Mouse (Mus musculus) large intestine, adult 2 months (tissue): ENCODE data around the gene Efna5. TPM values are rescaled to one million over a fixed set of nuclear protein-coding genes. Genes with fewer than 3 reads are reported as not detected.

Experiments used
- DNase-seq: peaks from one replicate; pipeline ENCODE4 v3.0.0-alpha.2; 2012; ENCODE audit warnings: low read depth, low spot score
- WGBS: fragments of 180-500 bp; shearing (Covaris S2); methylation state at CpG from one replicate; pipeline ENCODE4 v1.1.7; 2018; 5-methylcytosine and 5-hydroxymethylcytosine counted together
- polyA plus RNA-seq: library from polyadenylated mRNA; depleted of rRNA; stranded (reverse); fragments of >200 nt; gene quantifications from 2 replicates; pipeline ENCODE4 v1.2.3, GENCODE M21; 2012

Efna5 gene
- polyA plus RNA-seq, 1 experiment: 0.88 TPM

DNA sequence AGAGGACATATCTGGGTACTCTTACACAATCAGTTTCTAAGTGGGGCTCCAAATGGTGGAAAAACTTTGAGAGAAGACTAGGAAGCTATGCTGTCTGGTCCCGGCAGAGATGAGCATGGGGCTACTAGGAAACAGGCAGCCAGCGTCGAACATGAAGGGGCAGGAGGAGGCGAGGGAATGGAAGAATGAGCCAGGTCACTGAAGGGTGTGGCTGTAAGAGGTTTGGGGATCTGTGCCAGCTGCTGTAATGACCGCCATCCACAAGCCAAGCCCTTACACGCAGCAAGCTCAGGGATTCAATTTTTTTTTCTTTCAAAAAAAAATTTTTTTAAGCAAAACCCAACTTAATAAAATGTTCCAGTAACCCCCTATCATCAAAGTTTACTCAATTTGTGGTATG lies 74.5 kb downstream of the Efna5 start:
- no peak for DNase-seq
- WGBS: 72% methylated on average over 6 of the region's 6 CpGs

DNA sequence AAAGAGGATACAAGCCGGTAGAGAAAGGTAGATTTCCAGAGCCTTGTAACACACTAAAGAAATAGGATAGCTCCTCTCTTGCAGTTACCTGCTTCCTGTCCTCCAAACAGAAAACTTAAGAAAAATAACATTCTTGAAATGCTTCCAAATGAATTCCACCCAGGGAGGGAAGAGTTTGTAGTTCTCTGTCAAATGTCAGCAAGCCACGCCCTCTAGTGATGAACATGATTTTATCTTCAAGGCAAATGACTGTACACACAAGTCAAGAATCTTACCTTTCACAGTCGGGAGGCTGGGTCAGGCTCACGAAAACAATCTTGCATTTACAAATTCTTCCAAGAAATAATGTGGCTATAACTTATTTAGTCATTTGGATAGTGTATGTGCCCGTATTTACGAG lies 78.4 kb downstream of the Efna5 start:
- 74% methylated on average over 6 of the region's 6 CpGs for WGBS
- no peak for DNase-seq

DNA sequence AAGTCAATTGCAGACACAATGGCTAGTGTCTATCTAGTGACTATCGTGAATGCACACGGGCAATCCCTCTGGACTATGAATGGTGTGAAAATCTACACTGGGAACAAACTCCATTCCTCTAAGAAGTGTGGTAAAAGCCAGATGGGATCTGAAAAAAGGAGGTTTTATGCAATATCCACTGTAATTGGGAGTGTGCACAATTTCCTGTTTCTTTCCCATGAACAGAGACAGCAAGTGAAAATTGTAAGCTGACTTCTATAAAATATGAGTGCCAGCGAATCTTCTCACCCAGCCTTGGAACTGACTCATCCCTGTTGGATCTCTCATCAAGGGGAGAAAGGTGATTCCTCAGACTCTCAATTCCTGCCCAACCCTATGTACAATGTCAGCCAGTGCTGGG lies 83.8 kb downstream of the Efna5 start:
- 93% methylated on average over 3 of the region's 3 CpGs for WGBS
- no peak for DNase-seq

DNA sequence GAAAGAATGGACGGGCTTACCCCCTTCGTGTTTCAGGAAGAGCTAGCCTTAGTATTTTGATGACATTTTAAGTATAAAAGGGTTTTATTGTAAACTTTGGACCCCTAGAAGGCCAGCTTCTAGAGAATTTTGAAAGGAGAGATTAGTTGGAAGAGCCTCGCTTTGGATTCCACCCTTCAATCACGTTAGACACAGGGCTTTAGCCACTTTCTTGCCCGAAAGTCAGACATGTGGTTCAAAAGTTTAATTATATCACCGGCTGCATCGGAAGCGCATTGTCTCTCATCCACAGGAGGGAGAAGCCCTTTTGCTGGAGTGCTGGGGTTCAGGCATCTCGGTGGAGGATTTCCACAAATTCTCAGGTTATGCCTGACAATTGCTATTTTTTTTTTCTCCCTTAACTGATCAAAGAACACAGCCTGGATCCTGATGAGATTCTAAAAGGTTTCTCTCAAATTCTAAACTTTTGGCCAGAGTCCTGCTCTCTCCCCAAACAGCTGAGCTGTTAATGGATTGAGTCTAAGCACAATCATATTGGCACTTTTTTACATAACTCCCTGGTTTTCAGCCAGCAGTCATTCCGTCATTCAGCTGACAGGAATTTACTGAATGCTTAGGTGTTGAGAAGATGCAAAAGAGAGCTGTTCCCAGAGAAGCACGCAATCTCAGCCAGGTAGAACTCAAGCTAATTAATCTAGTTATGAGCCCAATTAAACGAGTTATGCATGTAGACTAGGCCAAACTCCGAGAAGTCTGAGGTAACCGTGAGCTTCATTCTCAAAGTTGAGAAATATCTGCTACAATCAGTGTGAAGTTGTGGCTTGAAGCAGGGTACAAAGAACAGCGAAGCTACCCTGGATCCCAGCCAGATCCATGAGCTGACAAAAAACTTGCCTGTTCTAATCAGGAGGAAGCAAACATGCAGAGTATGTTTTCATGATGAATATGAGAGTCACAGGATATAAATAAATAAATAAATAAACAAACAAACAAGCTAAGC lies 91.5 kb downstream of the Efna5 start:
- no peak for DNase-seq
- 64% methylated on average over 15 of the region's 15 CpGs for WGBS

DNA sequence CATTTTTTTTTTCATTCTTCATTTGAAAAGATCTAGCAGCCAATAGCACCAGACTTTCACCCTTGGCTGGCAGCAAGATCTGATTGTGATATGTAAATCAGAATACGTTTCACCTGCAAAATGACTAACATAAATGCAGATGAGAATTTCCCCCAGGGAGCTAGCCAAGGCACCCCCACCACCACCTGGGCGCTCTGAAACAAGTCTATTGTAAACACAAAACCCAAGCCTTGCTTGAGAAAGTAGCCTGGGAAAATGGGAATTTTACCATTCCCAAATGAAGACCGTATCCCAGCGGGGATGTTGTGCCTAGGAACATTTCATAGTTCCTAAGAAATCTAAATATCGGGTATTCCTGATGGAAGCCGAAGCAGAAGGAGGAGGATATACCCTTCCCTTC lies 92.3 kb downstream of the Efna5 start:
- WGBS: 74% methylated on average over 6 of the region's 6 CpGs
- DNase-seq: no peak

DNA sequence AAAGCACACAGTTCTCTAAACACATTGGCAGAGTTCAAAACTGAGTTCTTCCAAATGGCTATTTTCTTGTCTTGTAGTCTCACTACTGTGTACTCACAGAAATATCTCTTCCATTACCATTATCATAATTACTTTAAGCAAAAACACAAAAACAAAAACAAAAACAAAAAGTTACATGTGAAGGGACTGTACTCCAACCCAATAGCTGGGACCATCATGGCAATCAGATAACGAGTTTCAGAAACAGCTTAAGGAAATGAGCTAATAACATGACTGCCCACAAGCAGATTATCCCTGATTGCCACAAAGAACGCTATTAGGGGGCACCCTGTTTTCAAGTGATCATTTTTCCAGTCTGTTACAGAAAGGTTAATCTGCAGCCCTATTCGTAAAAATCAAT lies 93.3 kb downstream of the Efna5 start:
- 61% methylated on average over 3 of the region's 3 CpGs for WGBS

DNA sequence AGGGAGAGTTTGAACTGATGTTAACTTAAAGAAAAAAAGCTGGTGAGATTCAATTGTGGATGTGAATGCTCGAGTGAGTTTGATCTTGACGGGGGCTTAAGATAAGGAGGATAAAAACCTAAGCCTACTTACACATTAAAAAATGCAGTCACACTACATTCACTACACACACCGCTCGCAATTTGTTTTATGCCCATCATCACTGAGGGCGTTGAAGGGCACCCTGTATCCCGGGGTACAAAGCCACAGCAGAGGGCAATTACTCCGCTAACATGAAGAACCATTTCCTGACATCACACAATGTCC lies 94.6 kb downstream of the Efna5 start:
- WGBS: 75% methylated on average over 7 of the region's 7 CpGs
- no peak for DNase-seq

More for the DNA sequence above, 93.3 kb downstream of the Efna5 start:
- DNase-seq: no peak

DNA sequence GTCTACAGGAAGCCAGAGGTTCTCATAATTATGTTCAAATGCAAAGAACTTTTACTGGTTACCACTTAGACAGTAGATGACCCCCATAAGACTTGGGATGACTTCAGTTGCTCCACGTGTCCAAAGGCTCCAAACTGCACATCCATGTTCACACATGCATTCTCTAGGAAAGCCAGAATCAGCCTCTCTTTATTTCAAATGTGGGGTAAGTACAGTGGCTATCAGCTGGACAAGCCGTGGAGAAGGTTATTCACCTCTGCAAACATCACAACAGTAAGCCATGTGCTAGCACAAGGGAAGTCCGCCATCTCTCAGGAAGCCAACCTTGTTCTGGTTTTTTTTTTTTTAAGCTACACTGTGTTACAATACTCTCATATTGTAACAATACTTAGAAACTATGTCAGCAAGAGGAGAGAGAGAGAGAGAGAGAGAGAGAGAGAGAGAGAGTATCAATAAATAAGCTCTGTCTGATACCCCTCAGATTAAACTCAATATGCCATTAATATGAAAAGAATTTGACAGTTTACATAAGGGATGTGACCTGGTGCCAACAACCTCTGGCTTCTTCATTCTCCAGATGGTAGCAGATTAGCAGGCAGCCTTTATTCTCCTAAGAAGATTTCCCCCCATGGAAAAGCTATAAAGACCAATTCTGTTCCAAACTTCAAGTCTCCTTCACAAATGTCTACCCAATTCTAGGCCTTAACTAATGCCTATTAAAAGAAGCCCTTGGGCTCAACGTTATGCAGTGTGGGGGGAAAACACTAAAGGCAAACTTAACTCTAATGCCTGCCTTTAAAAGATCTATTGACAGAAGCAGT lies 95.1 kb downstream of the Efna5 start:
- DNase-seq: no peak
- 63% methylated on average over 4 of the region's 4 CpGs for WGBS

DNA sequence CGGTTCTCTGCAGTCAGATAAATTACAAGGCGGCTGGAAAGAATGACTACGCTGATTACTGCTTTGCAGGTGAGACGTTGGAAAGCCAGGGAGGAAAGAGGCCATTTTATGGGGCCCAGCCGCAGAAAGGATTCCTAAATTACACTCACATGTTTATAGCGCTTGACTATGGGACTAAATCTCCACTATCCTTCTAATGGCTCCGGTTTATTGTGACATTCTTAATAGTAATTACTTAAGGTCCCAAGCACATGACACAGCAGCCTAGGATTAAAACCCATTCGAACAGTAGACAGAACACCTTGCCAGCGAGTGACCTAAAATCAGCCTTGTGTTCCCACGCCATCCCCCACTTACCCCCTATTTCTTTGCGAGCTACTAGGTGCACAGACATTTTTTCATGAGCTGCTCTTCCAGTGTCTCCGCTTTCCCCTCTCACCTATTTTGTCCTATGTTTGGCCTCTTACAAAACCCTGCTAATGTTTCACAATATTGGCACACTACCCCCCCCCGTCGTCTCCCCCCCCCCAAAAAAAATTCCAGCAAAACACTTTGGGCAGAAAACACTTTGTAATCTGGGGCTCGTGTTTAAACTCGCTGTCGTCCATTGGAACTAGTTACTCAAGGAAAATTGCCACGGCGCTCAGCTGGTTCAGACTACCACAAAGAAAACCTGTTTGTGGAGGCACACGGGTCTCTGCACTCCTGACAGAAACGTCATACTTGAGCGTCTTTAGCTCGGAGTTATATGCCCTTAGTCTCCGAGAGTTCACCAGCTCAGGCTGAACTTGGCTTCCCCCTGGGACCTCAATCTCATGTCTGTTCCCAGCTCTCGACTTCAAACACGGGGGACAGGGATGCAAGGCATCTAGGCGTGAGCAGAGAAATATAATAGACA lies 96.6 kb downstream of the Efna5 start:
- no peak for DNase-seq
- 23% methylated on average over 27 of the region's 27 CpGs for WGBS

DNA sequence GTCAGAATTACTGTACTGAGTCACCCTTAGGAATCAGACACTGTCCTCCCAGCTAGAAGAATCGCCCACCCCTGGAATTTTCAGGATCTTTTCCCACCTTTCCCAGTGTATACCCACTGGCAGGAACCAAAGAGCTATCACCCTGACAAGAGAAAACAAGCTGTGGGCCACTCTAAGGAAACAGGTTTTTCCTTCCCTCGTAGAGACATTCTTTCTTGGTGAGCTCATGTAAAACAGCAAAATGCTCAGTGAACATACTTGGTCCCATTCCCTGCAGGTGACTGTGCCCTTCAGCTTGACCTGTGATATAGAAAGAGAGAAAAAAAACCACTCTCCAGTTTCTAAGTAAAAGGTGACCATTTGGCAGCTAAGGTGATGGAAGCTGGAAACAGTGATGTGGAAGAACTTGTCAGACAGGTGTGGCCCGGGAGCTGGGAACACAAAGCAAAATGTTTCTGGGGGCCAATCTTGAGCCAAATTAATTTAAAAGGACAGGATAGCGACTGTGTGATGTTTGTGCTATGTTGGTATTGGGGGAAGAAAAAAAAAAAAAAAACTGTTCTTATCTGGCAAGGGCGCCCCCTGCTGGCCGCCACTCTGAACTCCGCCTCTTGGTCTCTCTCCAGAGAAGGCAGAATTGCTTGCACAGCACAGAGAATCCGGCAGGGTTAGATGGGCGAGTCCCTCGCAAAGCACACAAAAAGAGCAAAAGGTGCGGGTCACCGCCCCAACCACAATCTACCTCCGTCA lies 97.4 kb downstream of the Efna5 start:
- WGBS: 13% methylated on average over 13 of the region's 13 CpGs
- DNase-seq: peak; percentile 22

DNA sequence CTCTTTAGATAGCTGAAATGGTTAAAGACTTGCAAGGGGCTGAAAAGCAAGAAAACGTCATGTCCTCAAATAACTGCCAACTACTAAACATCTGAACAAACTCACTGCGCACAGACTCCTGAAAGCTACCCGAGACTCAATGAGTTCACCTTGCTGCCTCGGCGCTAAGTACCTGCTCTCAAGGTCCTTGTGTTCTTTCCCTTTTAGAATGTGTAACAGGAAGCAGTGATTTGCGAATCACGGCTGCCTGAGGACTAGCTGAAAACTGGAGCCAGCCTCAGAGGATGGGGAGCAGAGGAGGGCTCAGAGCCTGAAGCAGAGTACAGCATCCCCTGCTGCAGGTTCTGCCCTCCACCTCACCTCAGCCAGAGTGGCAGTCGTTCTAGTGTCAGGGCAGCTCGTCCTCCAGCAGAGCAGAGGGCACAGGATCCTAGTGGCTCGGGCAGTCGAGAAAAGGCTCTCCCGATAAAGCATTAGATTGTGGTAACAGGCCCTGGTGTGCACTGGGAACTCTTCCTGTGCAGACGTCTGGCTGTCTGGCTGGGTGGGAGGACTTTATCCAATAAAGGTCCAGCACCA lies 98.2 kb downstream of the Efna5 start:
- DNase-seq: no peak
- WGBS: 62% methylated on average over 13 of the region's 13 CpGs

DNA sequence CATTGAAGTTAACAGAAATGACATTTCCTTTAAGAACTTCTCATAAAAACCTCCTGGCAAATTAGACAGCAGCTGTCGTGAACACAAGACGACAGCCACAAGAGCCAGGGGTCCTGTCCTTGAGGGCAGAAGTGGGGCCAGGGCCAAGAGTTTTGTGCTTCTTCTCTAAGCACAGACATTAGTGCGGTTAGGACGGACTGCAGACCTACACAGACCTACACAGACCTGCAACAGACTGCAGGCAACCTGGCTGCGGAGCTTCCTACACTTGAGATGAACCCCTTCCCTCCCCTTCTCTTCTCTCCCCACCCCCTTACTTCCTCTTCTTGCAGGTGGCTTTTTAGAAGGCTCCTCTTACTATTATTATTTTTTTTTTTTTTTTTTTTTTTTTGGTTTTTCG lies 100.0 kb downstream of the Efna5 start:
- DNase-seq: no peak

DNA sequence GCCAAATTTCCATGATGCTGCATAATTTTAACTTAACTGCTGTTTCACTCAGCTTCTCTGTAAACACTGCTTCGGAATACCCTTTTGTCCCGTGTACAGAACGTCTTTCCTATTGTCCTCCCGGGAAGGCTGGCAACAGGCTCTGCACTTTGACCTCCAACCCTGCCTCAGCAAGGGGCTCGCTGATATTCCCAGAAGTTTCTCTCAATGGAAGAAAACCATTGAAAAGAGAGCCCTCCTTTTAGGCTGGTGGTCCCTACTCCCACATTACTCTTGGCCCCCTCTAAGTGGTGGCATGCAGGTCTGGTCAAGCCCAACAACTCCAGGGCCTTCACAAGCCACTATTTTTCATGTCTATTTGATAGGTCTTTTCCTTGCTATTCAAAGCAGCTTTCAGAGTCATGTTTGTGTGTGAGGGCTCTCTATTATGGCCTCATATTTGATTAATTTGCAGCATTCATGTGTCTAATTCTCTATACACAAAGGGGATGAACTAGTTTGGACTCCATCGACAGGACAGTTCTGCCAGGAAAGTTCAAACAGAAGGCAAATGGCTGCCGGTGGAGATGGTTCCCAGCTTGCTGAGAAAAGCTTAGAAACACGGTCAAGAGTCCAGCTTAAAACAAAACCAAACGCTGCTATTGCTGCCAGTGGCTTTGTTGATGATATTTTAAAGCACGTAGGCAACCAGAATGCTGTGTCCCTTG lies 103.1 kb downstream of the Efna5 start:
- DNase-seq: no peak
- 46% methylated on average over 10 of the region's 10 CpGs for WGBS

More for the DNA sequence above, 100.0 kb downstream of the Efna5 start:
- 73% methylated on average over 6 of the region's 6 CpGs for WGBS

DNA sequence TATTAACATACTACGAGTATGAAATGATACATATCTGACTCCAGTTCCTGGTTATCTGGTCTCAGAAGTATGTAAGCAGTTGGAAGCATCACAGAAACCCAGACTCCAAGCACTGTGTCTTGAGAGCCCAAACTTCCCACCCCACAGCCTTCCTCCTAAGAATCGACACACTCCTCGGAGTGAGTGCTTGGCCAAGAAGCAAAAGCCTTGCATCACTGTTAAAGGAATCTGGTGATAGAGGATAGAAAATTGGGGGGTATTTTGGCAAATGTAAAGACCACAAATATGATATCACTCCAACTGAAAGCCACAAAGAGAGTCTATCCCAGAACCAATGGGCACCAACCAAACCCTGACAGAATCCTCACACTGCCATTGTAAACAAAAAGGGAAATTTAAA lies 104.4 kb downstream of the Efna5 start:
- no peak for DNase-seq

DNA sequence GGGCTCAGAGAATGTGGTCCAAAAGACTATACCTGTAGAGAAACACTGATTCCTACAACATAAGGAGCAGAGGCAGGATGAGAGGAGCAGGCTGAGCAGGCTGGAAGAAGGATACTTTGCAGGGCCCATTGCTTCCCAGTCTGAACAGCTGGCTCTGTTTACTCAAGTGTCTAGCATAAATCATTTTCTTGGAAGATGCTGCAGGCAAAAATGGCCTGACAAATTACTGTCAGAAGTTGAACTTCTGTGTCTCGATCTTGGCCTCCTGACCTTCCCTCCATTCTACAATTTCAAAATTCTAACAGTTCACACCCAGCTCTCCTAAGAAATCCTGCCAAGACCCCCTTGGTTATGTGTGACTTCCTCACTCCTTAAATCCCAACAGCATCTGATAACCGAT lies 105.1 kb downstream of the Efna5 start:
- DNase-seq: no peak
- 38% methylated on average over 2 of the region's 2 CpGs for WGBS

More for the DNA sequence above, 104.4 kb downstream of the Efna5 start:
- WGBS: 68% methylated on average over 3 of the region's 3 CpGs

DNA sequence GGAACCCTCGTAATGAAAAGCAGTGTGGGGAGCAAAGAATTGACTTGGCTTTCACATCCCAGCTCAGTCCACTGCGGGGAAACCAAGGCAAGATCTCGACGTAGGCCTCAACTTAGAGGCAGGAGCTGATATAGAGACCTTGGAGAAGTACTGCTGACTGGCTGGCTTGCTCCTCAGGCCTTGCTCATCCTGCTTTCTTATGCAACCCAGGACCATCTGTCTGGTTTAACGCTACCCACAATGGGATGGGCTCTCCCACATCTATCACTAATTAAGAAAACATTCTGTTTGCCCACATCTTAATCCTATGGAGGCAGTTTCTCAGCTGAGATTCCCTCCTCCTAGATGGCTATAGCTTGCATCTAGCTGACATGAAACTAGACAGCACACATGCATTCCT lies 105.7 kb downstream of the Efna5 start:
- WGBS: 79% methylated on average over 5 of the region's 5 CpGs
- no peak for DNase-seq

DNA sequence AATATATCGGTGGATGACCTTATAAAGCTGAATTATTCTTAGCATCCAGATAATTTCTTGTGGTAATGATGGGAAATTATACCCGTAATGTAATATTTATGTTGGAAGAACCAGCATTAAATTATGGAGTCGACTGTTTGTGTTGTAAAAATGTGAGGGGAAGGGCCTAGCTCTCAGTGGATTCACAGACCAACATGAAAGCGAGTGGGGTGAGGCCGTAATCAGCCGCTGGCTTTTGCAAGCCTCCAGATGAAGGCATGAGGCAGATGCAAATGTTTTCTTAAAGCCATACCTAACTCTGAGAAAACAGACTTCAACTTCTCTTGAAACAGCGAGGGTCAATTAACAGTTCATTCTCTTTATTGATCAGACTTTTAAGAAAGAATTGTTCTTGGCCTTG lies 106.4 kb downstream of the Efna5 start:
- no peak for DNase-seq
- 84% methylated on average over 7 of the region's 7 CpGs for WGBS

DNA sequence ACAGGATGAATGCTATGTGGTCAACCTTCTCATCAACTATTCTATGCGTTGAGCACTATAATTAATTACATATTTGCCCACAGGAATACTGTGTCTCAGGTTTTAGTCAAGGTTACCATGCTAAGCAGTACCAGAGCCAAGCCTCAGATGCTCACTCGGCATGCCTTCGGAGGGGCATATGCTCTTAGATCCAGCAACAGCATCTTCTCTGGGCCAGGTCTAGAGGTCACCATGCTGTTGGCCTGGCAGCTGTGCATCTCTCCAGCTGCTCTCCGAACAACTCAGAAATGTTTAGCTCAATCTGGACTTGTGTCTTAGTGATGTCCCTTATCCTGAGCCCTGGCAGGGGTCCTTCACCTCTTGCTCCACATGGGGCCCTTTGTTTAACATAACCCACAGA lies 114.4 kb downstream of the Efna5 start:
- no peak for DNase-seq
- WGBS: 83% methylated on average over 4 of the region's 4 CpGs
